Comparison of ENCODE assay signal across 12 mouse cellular contexts in the genomic region with DNA sequence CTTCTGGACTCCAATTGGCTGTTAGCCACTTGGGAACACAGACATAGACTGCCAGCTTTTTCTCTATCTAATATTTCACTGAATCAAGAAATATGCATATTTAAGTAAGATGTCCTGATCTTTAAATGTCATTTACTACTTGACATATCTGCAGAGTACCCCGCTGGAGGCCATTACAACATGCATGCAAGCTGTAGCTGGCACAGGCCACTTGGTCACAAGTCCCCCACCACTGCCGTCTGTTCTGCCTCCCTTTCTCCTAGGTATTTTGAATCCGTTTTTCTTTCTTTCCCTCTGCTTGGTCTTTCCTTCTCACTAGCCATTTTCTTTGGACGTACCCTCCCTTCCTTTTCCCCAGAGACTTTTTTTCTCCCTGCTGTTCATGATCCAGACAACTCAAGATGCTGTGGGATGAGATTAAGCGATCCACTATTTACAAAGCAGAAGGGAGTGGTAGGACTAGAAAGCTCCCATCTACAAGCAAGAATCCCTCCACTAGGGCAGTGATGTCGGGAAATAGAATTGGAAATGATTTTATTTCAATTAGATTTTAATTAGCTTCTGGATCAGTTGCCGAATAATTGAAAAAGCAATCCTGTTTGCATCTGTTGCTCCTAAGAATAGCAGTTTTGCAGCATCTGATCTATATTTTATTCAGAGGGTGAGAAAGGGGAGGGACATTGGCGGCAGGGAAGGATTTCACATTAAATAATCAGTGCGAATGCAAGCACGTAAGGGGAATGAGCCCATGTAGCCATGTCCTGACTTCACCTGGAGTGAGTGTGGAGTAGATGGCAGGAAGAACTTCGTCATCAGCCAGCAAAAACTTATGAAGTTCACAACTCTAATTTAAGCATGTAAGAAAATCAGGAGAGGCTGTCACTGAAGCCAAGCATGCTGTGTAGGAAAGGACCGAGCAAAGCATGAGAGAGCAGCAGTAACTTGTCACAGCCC.
DNase-seq lines count a peak whose midpoint lies in the region; ATAC-seq lines count a peak whose summit lies in the region.
"Had no signal": no experiment of that assay in that cellular context is flagged by ENCODE, and none has a peak within 500 bp of the region (broad histone marks: within the 10 kb centered on the region; RNA-seq: fewer than 3 reads in every experiment).

No protein-coding gene starts in this region.

- peak; percentile 76 for ATAC-seq in frontal cortex, adult (ENCODE audit: low TSS enrichment)
- ATAC-seq: CD4-positive, CD25-positive, alpha-beta regulatory T cell, adult 4 months; intestine, embryonic 16.5 days had no signal

- DNase-seq in cerebellum, adult 11-12 months, result peak; percentile 30
- no peak for DNase-seq in cerebellum, postnatal 4 days (ENCODE audit: low spot score in 2 of 2)
- no peak for DNase-seq in frontal cortex, postnatal 25 days (ENCODE audit: low spot score in 2 of 2)
- DNase-seq in left cerebral cortex, postnatal 14 days (ENCODE audit: low spot score in 2 of 2), result peak; percentile 37 to 65
- no peak for DNase-seq in left cerebral cortex, adult 18-20 months (ENCODE audit: low spot score in 2 of 2)
- DNase-seq in telencephalon, adult 2 months (ENCODE audit: low read depth, low spot score), result peak; percentile 59
- no peak for DNase-seq in adrenal gland, adult (ENCODE audit: inconsistent age in 2 of 2, low spot score in 1 of 2)
- DNase-seq: cerebellum, adult 2 months; heart, postnatal 14 days had no signal

- intact Hi-C loops in left cerebral cortex, postnatal 14 days (cut with DNase I), result loop anchor here (10.0 kb wide), 1 partner anchor 165 kb away; no protein-coding TSS in a partner anchor

Comparison
In these comparisons a context has a peak if more than half of its experiments do, and no peak if none do; other contexts are left out.
1. DNase-seq: peak in cerebellum, adult 11-12 months (single experiment), left cerebral cortex, postnatal 14 days (2 of 2) and telencephalon, adult 2 months (single experiment); none in cerebellum, postnatal 4 days (0 of 2), frontal cortex, postnatal 25 days (0 of 2), left cerebral cortex, adult 18-20 months (0 of 2) and adrenal gland, adult (0 of 2).